9 mouse cellular contexts compared by ENCODE assay signal in genomic region chr15:83209092-83209695, GRCm38 (mm10). TPM values are rescaled to one million over a fixed set of nuclear protein-coding genes. Genes with fewer than 3 reads are reported as not detected.
DNase-seq lines count a peak whose midpoint lies in the region; ATAC-seq and TF ChIP-seq lines count a peak whose summit lies in the region.
"Had no signal": no experiment of that assay in that cellular context is flagged by ENCODE, and none has a peak within 500 bp of the region (broad histone marks: within the 10 kb centered on the region; RNA-seq: fewer than 3 reads in every experiment).

No protein-coding gene starts in this region.

- ATAC-seq in kidney, postnatal 0 days (replicated peaks; ENCODE audit: low FRiP score, low read depth), result no peak
- no peak for ATAC-seq in hindbrain, embryonic 13.5 days (ENCODE audit: low FRiP score)
- no peak for ATAC-seq in midbrain, embryonic 15.5 days (replicated peaks)
- ATAC-seq in erythroid progenitor cell, adult 5-6 weeks (replicated peaks; ENCODE audit: low FRiP score, poor library complexity, severe bottlenecking), result no peak
- no peak for ATAC-seq in monocyte, adult 5-6 weeks (replicated peaks; ENCODE audit: insufficient number of reproducible peaks, low FRiP score, low TSS enrichment, poor library complexity, severe bottlenecking)

- H3K9me3 ChIP-seq in kidney, postnatal 0 days (replicated peaks; ENCODE audit: low read length), result no peaks in the 10 kb centered on the region
- H3K9me3 ChIP-seq in embryonic facial prominence, embryonic 10.5 days, result no peaks in the 10 kb centered on the region
- no peaks in the 10 kb centered on the region for H3K9me3 ChIP-seq in hindbrain, embryonic 13.5 days
- no peaks in the 10 kb centered on the region for H3K9me3 ChIP-seq in midbrain, embryonic 15.5 days

- no peaks in the 10 kb centered on the region for H3K36me3 ChIP-seq in kidney, postnatal 0 days (ENCODE audit: insufficient read depth, low read length)
- H3K36me3 ChIP-seq in embryonic facial prominence, embryonic 10.5 days (replicated peaks), result no peaks in the 10 kb centered on the region
- H3K36me3 ChIP-seq in hindbrain, embryonic 13.5 days, result no peaks in the 10 kb centered on the region
- no peaks in the 10 kb centered on the region for H3K36me3 ChIP-seq in midbrain, embryonic 15.5 days (replicated peaks)

- H3K9ac ChIP-seq in kidney, postnatal 0 days (ENCODE audit: low read depth, low read length), result no peak overlapping the region
- no peak overlapping the region for H3K9ac ChIP-seq in hindbrain, embryonic 13.5 days
- H3K9ac ChIP-seq in midbrain, embryonic 15.5 days, result no peak overlapping the region

- H3K27ac ChIP-seq in kidney, postnatal 0 days, result no peak overlapping the region
- H3K27ac ChIP-seq in embryonic facial prominence, embryonic 10.5 days (replicated peaks), result no peak overlapping the region
- H3K27ac ChIP-seq in hindbrain, embryonic 13.5 days, result no peak overlapping the region
- no peak overlapping the region for H3K27ac ChIP-seq in midbrain, embryonic 15.5 days

- TF ChIP-seq CTCF in kidney, postnatal 0 days (IDR thresholded peaks at IDR 0.05; ENCODE audit: low read depth), result peak; percentile 52

- peak; percentile 52 for DNase-seq in kidney, postnatal 0 days (ENCODE audit: low spot score)
- DNase-seq in kidney, adult 9 months, result no peak
- DNase-seq in embryonic facial prominence, embryonic 10.5 days (ENCODE audit: low spot score), result peak; percentile 42
- DNase-seq in spleen, postnatal 36 days (ENCODE audit: low spot score in 2 of 2), result no peak
- DNase-seq: cerebellum, adult 18-20 months had no signal

- H3K4me3 ChIP-seq in kidney, postnatal 0 days (replicated peaks; ENCODE audit: low read depth, low read length), result 0 out of 2 replicates have a peak overlapping the region, but pooled peaks have one; percentile 6
- H3K4me3 ChIP-seq in embryonic facial prominence, embryonic 10.5 days, result peak overlapping the region; percentile 49
- H3K4me3 ChIP-seq in hindbrain, embryonic 13.5 days, result peak overlapping the region; percentile 20; the same call in 1 of the 2 replicates
- peak overlapping the region; percentile 27 for H3K4me3 ChIP-seq in midbrain, embryonic 15.5 days

- 34% methylated on average over 4 of the region's 4 CpGs for WGBS in kidney, postnatal 0 days
- WGBS in embryonic facial prominence, embryonic 10.5 days, result 39% methylated on average over 4 of the region's 4 CpGs
- WGBS in hindbrain, embryonic 13.5 days, result 45% methylated on average over 4 of the region's 4 CpGs
- WGBS in midbrain, embryonic 15.5 days, result 42% methylated on average over 4 of the region's 4 CpGs

- H3K4me1 ChIP-seq in kidney, postnatal 0 days (replicated peaks; ENCODE audit: insufficient read depth, low read length), result 0 out of 2 replicates have a peak, but pooled peaks cover 5% of the 10 kb centered on the region
- peaks cover 31% of the 10 kb centered on the region for H3K4me1 ChIP-seq in embryonic facial prominence, embryonic 10.5 days
- H3K4me1 ChIP-seq in hindbrain, embryonic 13.5 days (replicated peaks), result peaks cover 5% of the 10 kb centered on the region
- H3K4me1 ChIP-seq in midbrain, embryonic 15.5 days, result peaks cover 10% of the 10 kb centered on the region; the same call in 1 of the 2 replicates

- no peaks in the 10 kb centered on the region for H3K27me3 ChIP-seq in kidney, postnatal 0 days (ENCODE audit: insufficient read depth, low read length)
- peaks cover 19% of the 10 kb centered on the region; the same call in 1 of the 2 replicates for H3K27me3 ChIP-seq in embryonic facial prominence, embryonic 10.5 days (replicated peaks; ENCODE audit: low read depth, poor library complexity, severe bottlenecking)
- H3K27me3 ChIP-seq in hindbrain, embryonic 13.5 days, result peaks cover 12% of the 10 kb centered on the region; the same call in 1 of the 2 replicates
- H3K27me3 ChIP-seq in midbrain, embryonic 15.5 days (replicated peaks), result 0 out of 2 replicates have a peak, but pooled peaks cover 3% of the 10 kb centered on the region

- peak overlapping the region; percentile 38 for H3K4me2 ChIP-seq in kidney, postnatal 0 days (ENCODE audit: low read length)
- H3K4me2 ChIP-seq in hindbrain, embryonic 13.5 days, result peak overlapping the region; percentile 45
- peak overlapping the region; percentile 53 for H3K4me2 ChIP-seq in midbrain, embryonic 15.5 days

RNA-seq across cellular contexts. Expression of gene Cyb5r3, which starts 36.8 kb away (rescaled TPM):
- 90.9 and 104 TPM in 2 replicates for polyA plus RNA-seq in kidney, postnatal 0 days (2015; fragmentation: Nextera tagmentation; extraction: Ambion mirVana)
- 194 and 204 TPM in 2 replicates for polyA plus RNA-seq in embryonic facial prominence, embryonic 10.5 days (2016; fragmentation: Nextera tagmentation; extraction: Ambion mirVana)
- polyA plus RNA-seq in hindbrain, embryonic 13.5 days (2015; fragmentation: Nextera tagmentation; extraction: Ambion mirVana), result 117 and 134 TPM in 2 replicates
- 122 TPM in 2 replicates for polyA plus RNA-seq in midbrain, embryonic 15.5 days (2015; fragmentation: Nextera tagmentation; extraction: Ambion mirVana)
- total RNA-seq in erythroid progenitor cell, adult 5-6 weeks (2015; ENCODE audit: low replicate concordance), result 106 and 112 TPM in 2 replicates
- total RNA-seq in erythroid progenitor cell, adult 5-6 weeks (2017; ENCODE audit: low replicate concordance), result 48.1 and 57.9 TPM in 2 replicates
- 58.3 to 66.1 TPM (median 60.8 TPM) in 3 replicates for total RNA-seq in monocyte, adult 5-6 weeks (2017)

RNA-seq across cellular contexts. Expression of gene A4galt, which starts 42.4 kb away (rescaled TPM):
- polyA plus RNA-seq in kidney, postnatal 0 days (2015; fragmentation: Nextera tagmentation; extraction: Ambion mirVana), result 26.5 and 27.2 TPM in 2 replicates
- polyA plus RNA-seq in embryonic facial prominence, embryonic 10.5 days (2016; fragmentation: Nextera tagmentation; extraction: Ambion mirVana), result 0.34 and 0.77 TPM in 2 replicates
- 3.0 and 4.4 TPM in 2 replicates for polyA plus RNA-seq in hindbrain, embryonic 13.5 days (2015; fragmentation: Nextera tagmentation; extraction: Ambion mirVana)
- polyA plus RNA-seq in midbrain, embryonic 15.5 days (2015; fragmentation: Nextera tagmentation; extraction: Ambion mirVana), result 3.4 and 3.7 TPM in 2 replicates
- 0.84 and 1.8 TPM in 2 replicates for total RNA-seq in erythroid progenitor cell, adult 5-6 weeks (2015; ENCODE audit: low replicate concordance)
- not detected in 2 replicates for total RNA-seq in erythroid progenitor cell, adult 5-6 weeks (2017; ENCODE audit: low replicate concordance)
- 0.29 to 2.5 TPM in 2 of 3 replicates, not detected in the other for total RNA-seq in monocyte, adult 5-6 weeks (2017)

Comparison
In these comparisons a context has a peak if more than half of its experiments do, and no peak if none do; other contexts are left out.
1. DNase-seq: peak in kidney, postnatal 0 days (single experiment) and embryonic facial prominence, embryonic 10.5 days (single experiment); none in kidney, adult 9 months (single experiment) and spleen, postnatal 36 days (0 of 2).
2. Peak in every context shown above with its lines, with median percentiles within 50 percentile points of each other: H3K4me2 ChIP-seq and H3K4me3 ChIP-seq.